Mouse (Mus musculus) heart, postnatal 10 days (tissue): ENCODE results near the gene Gp2. TPM values are rescaled to one million over a fixed set of nuclear protein-coding genes. Genes with fewer than 3 reads are reported as not detected.

Experiments
- DNase-seq, 2 experiments: peaks; one replicate each; pipeline ENCODE4 v3.0.0; 2021
- intact Hi-C: fragments of 180-260 bp; cut with DNase I; formaldehyde crosslinking; loops from one replicate; pipeline ENCODE4 v1.15.1; 2025
- total RNA-seq, 2 experiments: library from RNA; stranded (reverse); gene quantifications; 2 replicates each; pipeline ENCODE4 v1.2.3; 2021

Gp2 gene
- under 1 TPM in 1 of 2 experiments, not detected in 1; 0.14 TPM for total RNA-seq

- intact Hi-C loops, result no loop called here
- DNase-seq, result no peak
These were observed at the start of gene Gp2 for GRCm38 (mm10) chr7:119459185-119459584. Gene Gp2 (minus strand): TSS chr7:119459285.

GRCm38 (mm10) chr7:119490041-119490780 is 31.1 kb upstream of the Gp2 start:
- no peak for DNase-seq
- intact Hi-C loops, result no loop called here

- intact Hi-C loops, result no loop called here
- DNase-seq, result no peak
These were observed 27.6 kb upstream of the Gp2 start for GRCm38 (mm10) chr7:119486683-119487082.

GRCm38 (mm10) chr7:119484154-119484553 is 25.1 kb upstream of the Gp2 start:
- intact Hi-C loops, result no loop called here

DNA sequence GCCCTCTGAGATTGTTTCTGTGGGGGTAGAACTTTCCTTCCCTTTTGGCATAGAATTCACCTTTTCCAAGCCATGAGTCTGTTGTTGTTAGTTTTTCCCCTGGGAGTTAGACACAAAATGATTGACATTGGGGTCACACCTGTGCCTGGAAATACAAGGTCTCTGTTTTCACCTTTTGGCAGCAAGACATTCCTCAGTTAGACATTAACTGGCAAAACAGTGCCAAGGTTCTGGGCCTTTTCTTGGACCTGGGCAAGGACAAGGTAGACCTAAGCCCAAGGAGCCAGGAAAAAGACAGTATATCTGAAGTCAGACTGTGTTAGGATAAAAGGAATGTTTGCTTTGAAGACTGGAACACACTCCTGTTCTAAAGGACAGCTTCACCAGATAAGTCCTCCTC is 20.2 kb upstream of the Gp2 start, which contains the start of gene Umod:
Gene Umod (minus strand): TSS at position 27 of the 400 bp plus-strand sequence.
- DNase-seq, result no peak
- intact Hi-C loops, result no loop called here

More at GRCm38 (mm10) chr7:119484154-119484553, 25.1 kb upstream of the Gp2 start:
- DNase-seq, result no peak

DNA sequence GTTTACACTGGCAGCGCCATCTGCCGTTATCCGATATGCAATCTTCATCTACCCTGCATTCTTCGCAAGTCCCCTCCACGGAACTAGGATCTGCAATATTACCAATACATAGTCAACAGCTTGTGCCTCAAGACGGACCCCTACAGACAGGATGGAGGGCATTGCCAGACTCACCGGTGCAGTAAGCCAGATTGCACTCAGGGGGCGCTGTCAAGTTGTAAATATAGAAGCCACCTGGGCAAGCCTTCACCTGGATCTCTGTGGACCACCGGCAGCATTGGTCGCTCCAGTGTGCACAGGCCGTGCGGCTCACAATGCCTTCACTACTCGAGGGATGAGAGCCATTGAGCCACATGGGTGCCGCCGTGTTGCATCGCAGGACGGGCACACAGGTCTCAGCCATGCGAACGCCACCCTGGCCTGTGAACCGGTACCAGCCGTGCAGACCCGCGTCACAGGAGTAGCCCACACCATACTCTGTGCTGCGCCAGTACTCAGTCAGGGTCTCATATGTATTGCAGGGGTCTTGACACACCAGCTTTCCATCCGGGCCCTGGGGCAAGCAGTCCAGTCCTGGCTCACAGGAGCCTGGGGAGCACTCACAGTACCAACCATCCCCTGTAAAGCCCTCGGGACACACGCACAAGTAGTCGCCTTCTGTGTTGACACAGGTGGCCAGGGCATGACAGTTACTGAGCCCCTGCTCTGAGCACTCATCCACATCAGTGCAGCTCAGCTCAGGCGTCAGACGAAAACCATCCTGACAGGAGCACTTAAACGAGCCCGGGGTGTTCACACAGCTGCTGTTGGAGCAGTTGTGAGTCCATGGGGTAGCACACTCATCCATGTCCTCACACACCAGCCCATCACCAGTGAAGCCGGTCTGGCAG is 17.7 kb upstream of the Gp2 start:
- intact Hi-C loops, result no loop called here
- DNase-seq, result no peak

GRCm38 (mm10) chr7:119454192-119454591 is 4.9 kb downstream of the Gp2 start:
- intact Hi-C loops, result no loop called here
- no peak for DNase-seq

DNA sequence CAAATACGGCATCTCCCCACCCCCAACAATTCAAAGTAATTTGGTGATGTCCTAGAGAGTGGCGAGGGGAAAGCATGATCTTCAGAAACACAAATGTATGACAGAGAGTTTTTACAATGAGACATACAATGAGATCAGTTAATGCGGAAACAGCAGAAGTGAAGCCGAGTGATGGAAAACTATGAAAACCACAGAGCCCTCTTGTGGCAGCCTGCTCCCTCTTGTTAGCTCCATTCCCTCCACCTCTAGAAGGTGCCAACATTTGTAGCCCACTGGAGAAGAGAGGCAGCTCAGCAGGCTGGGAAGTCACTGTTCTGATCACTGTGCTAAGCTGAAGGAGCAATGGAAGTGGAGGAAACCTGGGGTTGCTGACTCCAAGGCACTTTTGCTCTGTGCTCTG is 15.2 kb downstream of the Gp2 start:
- intact Hi-C loops, result no loop called here
- DNase-seq, result no peak

GRCm38 (mm10) chr7:119441938-119442337 is 17.1 kb downstream of the Gp2 start:
- intact Hi-C loops, result no loop called here
- DNase-seq, result no peak

DNA sequence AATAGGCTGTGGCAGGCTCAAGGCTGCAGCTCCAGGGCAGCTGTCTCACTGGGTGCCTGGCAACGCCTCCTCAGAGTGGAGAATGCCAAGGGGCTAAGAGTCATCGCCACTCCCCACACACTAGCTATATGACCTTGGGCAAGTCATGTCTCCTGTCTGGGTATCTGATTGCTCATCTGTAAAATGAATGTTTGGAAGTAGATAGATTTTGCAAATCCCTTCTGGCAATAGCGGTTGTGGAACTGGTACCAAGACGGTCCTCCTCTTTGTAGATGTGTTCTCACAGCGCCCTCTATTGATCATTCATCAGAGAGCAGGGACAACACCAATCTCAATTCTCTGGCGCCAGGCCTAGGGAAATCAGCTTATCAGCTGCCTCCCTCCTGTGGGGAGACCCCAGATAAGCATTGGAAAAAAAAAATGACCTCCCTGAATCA is 31.9 kb downstream of the Gp2 start:
- peak; percentile 4 to 23 for DNase-seq
- intact Hi-C loops, result loop anchor here (1.0 kb wide), 1 partner anchor 408 kb away; no protein-coding TSS in a partner anchor

DNA sequence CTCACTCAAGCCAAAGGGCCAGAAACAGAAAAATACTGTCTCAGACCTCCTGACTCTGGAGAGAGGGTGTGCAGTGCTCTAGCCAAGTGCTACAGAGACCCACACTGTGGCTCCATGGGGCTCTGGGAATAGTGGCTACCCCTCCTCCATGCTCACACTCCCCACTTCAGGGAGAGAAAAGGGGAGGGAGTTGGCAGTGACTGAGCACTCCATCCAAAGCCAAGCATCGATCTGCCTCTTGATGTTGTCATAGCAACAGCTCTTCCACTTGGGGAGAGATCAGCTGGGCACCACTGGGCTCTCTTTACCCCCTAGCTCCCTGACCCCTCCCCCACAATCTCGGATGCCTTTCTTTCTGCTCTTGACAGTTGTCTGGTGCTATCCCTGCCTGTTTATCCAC is 38.4 kb downstream of the Gp2 start:
- DNase-seq, result no peak
- intact Hi-C loops, result no loop called here

DNA sequence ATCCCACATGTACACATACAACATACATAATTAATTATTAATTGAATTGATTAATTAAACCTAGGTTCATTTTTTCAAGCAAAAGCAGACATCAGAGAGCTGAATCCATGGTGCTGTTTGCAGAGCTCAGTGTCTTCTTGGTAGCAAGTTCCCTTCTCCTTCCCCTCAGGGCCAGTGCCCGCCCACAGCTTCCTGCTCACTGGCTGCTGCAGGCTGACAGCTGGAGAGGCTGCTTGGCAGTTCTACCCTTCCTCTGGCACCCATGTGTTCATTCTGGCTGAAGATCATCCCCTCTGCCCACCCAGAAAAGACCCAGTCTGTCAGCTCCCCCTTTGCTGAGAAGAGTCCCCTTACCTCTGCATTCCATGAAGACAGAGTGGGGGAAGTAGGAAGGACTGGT is 40.6 kb downstream of the Gp2 start:
- intact Hi-C loops, result no loop called here

GRCm38 (mm10) chr7:119394050-119394732 is 64.9 kb downstream of the Gp2 start:
- intact Hi-C loops, result no loop called here
- DNase-seq, result no peak

More for the DNA sequence above, 40.6 kb downstream of the Gp2 start:
- DNase-seq, result no peak

Other genes starting within 250 kb of the Gp2 start
- not detected for gene Umod, start 20.0 kb upstream of the Gp2 start, total RNA-seq
- gene Acsm5, start 60.2 kb upstream of the Gp2 start, total RNA-seq, result under 1 TPM; 0.38 to 0.55 TPM
- not detected for gene Pdilt, start 64.2 kb upstream of the Gp2 start, total RNA-seq
- not detected for gene Acsm2, start 95.1 kb upstream of the Gp2 start, total RNA-seq
- gene Acsm1, start 147.7 kb upstream of the Gp2 start, total RNA-seq, result not detected
- not detected for gene Acsm4, start 230.7 kb upstream of the Gp2 start, total RNA-seq